Mouse (Mus musculus) megakaryocyte, embryonic 14.5 days (primary cell): ENCODE data around the gene Men1.

Experiments used
- FLI1 ChIP-seq: IDR thresholded peaks from 2 replicates; pipeline ENCODE4 v1.6.1; 2012; ENCODE audit warnings: low read length, inconsistent platforms, mixed read lengths
- GATA1 ChIP-seq: IDR thresholded peaks from 3 replicates; pipeline ENCODE4 v1.6.1; 2012; ENCODE audit warnings: mixed read lengths, low read length, inconsistent platforms, borderline replicate concordance

DNA sequence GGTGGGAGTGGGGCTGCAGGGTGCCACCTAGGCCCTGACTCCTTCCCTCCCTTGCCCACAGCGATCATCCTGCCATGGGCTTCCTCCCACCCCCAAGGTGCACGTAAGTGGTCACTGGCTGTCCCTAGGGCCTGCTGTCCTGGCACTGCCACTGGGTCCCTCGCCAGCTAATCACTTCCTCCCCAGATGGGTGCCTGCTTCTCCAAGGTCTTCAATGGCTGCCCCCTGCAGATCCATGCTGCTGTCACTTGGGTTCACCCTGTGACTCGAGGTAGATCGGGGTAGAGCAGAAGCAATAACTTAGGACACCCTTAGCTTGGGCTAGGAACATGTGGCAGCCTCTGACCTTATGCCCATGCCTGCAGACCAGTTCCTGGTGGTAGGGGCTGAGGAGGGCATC is 11.2 kb downstream of the Men1 start:
- no peak for TF ChIP-seq GATA1
- no peak for TF ChIP-seq FLI1
